ENCODE assay signal across 11 mouse cellular contexts in genomic region chr12:32110903-32111302, GRCm38 (mm10). TPM values are rescaled to one million over a fixed set of nuclear protein-coding genes. Genes with fewer than 3 reads are reported as not detected.
DNase-seq lines count a peak whose midpoint lies in the region; ATAC-seq and TF ChIP-seq lines count a peak whose summit lies in the region.
"Had no signal": no experiment of that assay in that cellular context is flagged by ENCODE, and none has a peak within 500 bp of the region (broad histone marks: within the 10 kb centered on the region; RNA-seq: fewer than 3 reads in every experiment).

No protein-coding gene starts in this region.

- WGBS in stomach, embryonic 14.5 days: 49% methylated on average over 5 of the region's 5 CpGs
- 62% methylated on average over 5 of the region's 5 CpGs for WGBS in stomach, postnatal 0 days
- WGBS in macrophage (ENCODE audit: missing documents): 16% methylated on average over 5 of the region's 5 CpGs
- WGBS in midbrain, embryonic 11.5 days: 54% methylated on average over 5 of the region's 5 CpGs
- WGBS in midbrain, embryonic 15.5 days: 44% methylated on average over 5 of the region's 5 CpGs

- no peak overlapping the region for H3K4me2 ChIP-seq in stomach, embryonic 14.5 days (replicated peaks; ENCODE audit: low read depth, low read length)
- no peak overlapping the region for H3K4me2 ChIP-seq in stomach, postnatal 0 days (replicated peaks; ENCODE audit: low read depth)
- no peak overlapping the region for H3K4me2 ChIP-seq in midbrain, embryonic 11.5 days
- no peak overlapping the region for H3K4me2 ChIP-seq in midbrain, embryonic 15.5 days

- no peak overlapping the region for H3K4me3 ChIP-seq in stomach, embryonic 14.5 days (ENCODE audit: low read depth, low read length)
- no peak overlapping the region for H3K4me3 ChIP-seq in stomach, postnatal 0 days (ENCODE audit: low read depth, low read length)
- H3K4me3 ChIP-seq in macrophage (ENCODE audit: inconsistent target): no peak overlapping the region
- H3K4me3 ChIP-seq in midbrain, embryonic 11.5 days (ENCODE audit: low read depth, low read length): no peak overlapping the region
- H3K4me3 ChIP-seq in midbrain, embryonic 15.5 days: no peak overlapping the region
- H3K4me3 ChIP-seq: left cerebral cortex, adult 2 months had no signal

- no peaks in the 10 kb centered on the region for H3K4me1 ChIP-seq in stomach, embryonic 14.5 days (ENCODE audit: control insufficient read depth, insufficient read depth, low read length)
- H3K4me1 ChIP-seq in stomach, postnatal 0 days (replicated peaks; ENCODE audit: control insufficient read depth, insufficient read depth): 0 out of 2 replicates have a peak, but pooled peaks cover 2% of the 10 kb centered on the region
- H3K4me1 ChIP-seq in midbrain, embryonic 11.5 days (ENCODE audit: control insufficient read depth, insufficient read depth, low read length): peaks cover 2% of the 10 kb centered on the region; the same call in 1 of the 2 replicates
- H3K4me1 ChIP-seq in midbrain, embryonic 15.5 days: peaks cover 2% of the 10 kb centered on the region; the same call in 1 of the 2 replicates

- H3K9me3 ChIP-seq in stomach, embryonic 14.5 days (ENCODE audit: control insufficient read depth, low read depth, low read length): no peaks in the 10 kb centered on the region
- H3K9me3 ChIP-seq in stomach, postnatal 0 days (ENCODE audit: control insufficient read depth, low read length): no peaks in the 10 kb centered on the region
- H3K9me3 ChIP-seq in midbrain, embryonic 11.5 days (ENCODE audit: control insufficient read depth, low read length): no peaks in the 10 kb centered on the region
- no peaks in the 10 kb centered on the region for H3K9me3 ChIP-seq in midbrain, embryonic 15.5 days

- no peak for TF ChIP-seq CTCF in stomach, postnatal 0 days (IDR thresholded peaks at IDR 0.05; ENCODE audit: low read depth)

- no peak overlapping the region for H3K27ac ChIP-seq in stomach, embryonic 14.5 days (ENCODE audit: low read length)
- no peak overlapping the region for H3K27ac ChIP-seq in stomach, postnatal 0 days (replicated peaks)
- H3K27ac ChIP-seq in macrophage: peak overlapping the region; percentile 19; the same call in 1 of the 2 replicates
- no peak overlapping the region for H3K27ac ChIP-seq in midbrain, embryonic 11.5 days (ENCODE audit: low read depth, low read length)
- H3K27ac ChIP-seq in midbrain, embryonic 15.5 days: no peak overlapping the region
- H3K27ac ChIP-seq: left cerebral cortex, adult 2 months had no signal

- no peaks in the 10 kb centered on the region for H3K36me3 ChIP-seq in stomach, embryonic 14.5 days (ENCODE audit: control insufficient read depth, insufficient read depth, low read length)
- H3K36me3 ChIP-seq in stomach, postnatal 0 days (ENCODE audit: control insufficient read depth, insufficient read depth, low read length): no peaks in the 10 kb centered on the region
- H3K36me3 ChIP-seq in macrophage (ENCODE audit: inconsistent target): no peaks in the 10 kb centered on the region
- no peaks in the 10 kb centered on the region for H3K36me3 ChIP-seq in midbrain, embryonic 11.5 days (ENCODE audit: control insufficient read depth, insufficient read depth, low read length)
- H3K36me3 ChIP-seq in midbrain, embryonic 15.5 days (replicated peaks): no peaks in the 10 kb centered on the region

- peak; percentile 53; the same call in 1 of the 2 replicates for ATAC-seq in stomach, embryonic 14.5 days (ENCODE audit: insufficient number of reproducible peaks, insufficient read depth, low FRiP score, low read depth)
- no peak for ATAC-seq in stomach, postnatal 0 days (ENCODE audit: low FRiP score, low TSS enrichment)
- no peak for ATAC-seq in midbrain, embryonic 11.5 days (ENCODE audit: low FRiP score)
- ATAC-seq in midbrain, embryonic 15.5 days (replicated peaks): no peak

- H3K79me2 ChIP-seq in macrophage (ENCODE audit: inconsistent target): no peaks in the 10 kb centered on the region

- no peaks in the 10 kb centered on the region for H3K27me3 ChIP-seq in stomach, embryonic 14.5 days (ENCODE audit: control insufficient read depth, insufficient read depth, low read length)
- no peaks in the 10 kb centered on the region for H3K27me3 ChIP-seq in stomach, postnatal 0 days (ENCODE audit: control insufficient read depth, insufficient read depth, low read length)
- H3K27me3 ChIP-seq in midbrain, embryonic 11.5 days (ENCODE audit: control insufficient read depth, insufficient read depth, low read length): no peaks in the 10 kb centered on the region
- H3K27me3 ChIP-seq in midbrain, embryonic 15.5 days (replicated peaks): no peaks in the 10 kb centered on the region

- no peak for TF ChIP-seq EP300 in stomach, postnatal 0 days (optimal IDR thresholded peaks at IDR 0.05)

- DNase-seq in embryo, embryonic 10 days (ENCODE audit: low spot score): peak; percentile 55
- DNase-seq in embryo, embryonic 9.5 days (ENCODE audit: extremely low spot score): no peak
- no peak for DNase-seq in stomach, postnatal 0 days (ENCODE audit: low spot score)
- no peak for DNase-seq in midbrain, embryonic 11.5 days (ENCODE audit: low spot score, missing footprints)
- no peak for DNase-seq in MN1 (ENCODE audit: low spot score)
- DNase-seq: B cell, adult 2 months; heart, postnatal 4 days had no signal

- no peak overlapping the region for H3K9ac ChIP-seq in stomach, embryonic 14.5 days (replicated peaks; ENCODE audit: low read depth, low read length)
- H3K9ac ChIP-seq in stomach, postnatal 0 days (ENCODE audit: low read length): no peak overlapping the region
- no peak overlapping the region for H3K9ac ChIP-seq in midbrain, embryonic 11.5 days (ENCODE audit: low read length)
- no peak overlapping the region for H3K9ac ChIP-seq in midbrain, embryonic 15.5 days

RNA-seq across cellular contexts. Expression of gene Prkar2b, which starts 49.8 kb away (rescaled TPM):
- 34.0 and 38.7 TPM in 2 replicates for polyA plus RNA-seq in stomach, embryonic 14.5 days (2014; fragmentation: Nextera tagmentation; extraction: Ambion mirVana)
- polyA plus RNA-seq in stomach, postnatal 0 days (2015; fragmentation: Nextera tagmentation; extraction: Ambion mirVana): 16.3 and 17.9 TPM in 2 replicates
- 1 to 10 TPM in 25 of 26 experiments, under 1 TPM in 1; 0.71 to 9.1 (median 3.6) TPM for total RNA-seq in macrophage (2018; cell fraction: chromatin; rRNA removed)
- 10 to 100 TPM in 13 of 26 experiments, 1 to 10 TPM in 13; 4.2 to 13.3 (median 9.9) TPM for total RNA-seq in macrophage (2018; cell fraction: cytosol; rRNA removed)
- 10 to 100 TPM in 1 of 26 experiments, 1 to 10 TPM in 25; 2.1 to 18.1 (median 4.7) TPM for total RNA-seq in macrophage (2018; cell fraction: nucleus; rRNA removed)
- 8.3 to 34.2 TPM (median 9.2 TPM) in 3 replicates for polyA plus RNA-seq in macrophage (2018)
- 73.7 and 83.0 TPM in 2 replicates for polyA plus RNA-seq in midbrain, embryonic 11.5 days (2014; fragmentation: Nextera tagmentation; extraction: Ambion mirVana)
- polyA plus RNA-seq in midbrain, embryonic 15.5 days (2015; fragmentation: Nextera tagmentation; extraction: Ambion mirVana): 146 and 148 TPM in 2 replicates
